Mouse (Mus musculus): ENCODE measurements at regions not wholly inside any gene's neighbourhood (a gene's known extent, or its start where the extent isn't known, plus 50 kb on each side); places are given as distances from the start of the nearest gene placed in this dataset.

GRCm38 (mm10) chr3:27782056-27782765, 71.1 kb upstream of the Fndc3b start:
- no peak for TF ChIP-seq CTCF (conservative IDR thresholded peaks at IDR 0.05; ENCODE audit: low read length)
- no peak for TF ChIP-seq NANOG (IDR thresholded peaks at IDR 0.05; ENCODE audit: borderline replicate concordance, low read length)
